Mouse (Mus musculus): ENCODE measurements at regions not wholly inside any gene's neighbourhood (a gene's known extent, or its start where the extent isn't known, plus 50 kb on each side); places are given as distances from the start of the nearest gene placed in this dataset.

GRCm38 (mm10) chr1:144317560-144317959, 68.5 kb upstream of the Rgs1 start:
- DNase-seq (ENCODE audit: low spot score) = no peak

- DNase-seq (ENCODE audit: low spot score) = no peak
Measured at GRCm38 (mm10) chr1:144316251-144316650, 67.2 kb upstream of the Rgs1 start.

GRCm38 (mm10) chr1:144314382-144314781, 65.3 kb upstream of the Rgs1 start:
- DNase-seq (ENCODE audit: low spot score) = no peak

- DNase-seq (ENCODE audit: low spot score) = no peak
Measured at GRCm38 (mm10) chr1:144313318-144313717, 64.3 kb upstream of the Rgs1 start.

GRCm38 (mm10) chr1:144309901-144310300, 60.9 kb upstream of the Rgs1 start:
- DNase-seq (ENCODE audit: low spot score) = no peak

- DNase-seq (ENCODE audit: low spot score) = no peak
Measured at GRCm38 (mm10) chr1:144308313-144308712, 59.3 kb upstream of the Rgs1 start.

GRCm38 (mm10) chr1:144307854-144308285, 58.8 kb upstream of the Rgs1 start:
- no peak for DNase-seq (ENCODE audit: low spot score)

- DNase-seq (ENCODE audit: low spot score) = no peak
Measured at GRCm38 (mm10) chr1:144307017-144307853, 58.2 kb upstream of the Rgs1 start.

- DNase-seq (ENCODE audit: low spot score) = no peak
Measured at GRCm38 (mm10) chr1:144306284-144306683, 57.2 kb upstream of the Rgs1 start.

- DNase-seq (ENCODE audit: low spot score) = no peak
Measured at GRCm38 (mm10) chr1:144300670-144301069, 51.6 kb upstream of the Rgs1 start.
